Mouse (Mus musculus) G1E (cell line): ENCODE measurements around the gene Ldlrad3.

ENCODE experiments used
- CTCF ChIP-seq: IDR thresholded peaks from 2 replicates; pipeline ENCODE4 v1.5.1; 2012; ENCODE audit warnings: low read depth, low read length, inconsistent platforms, mixed read lengths
- GATA1 ChIP-seq: IDR thresholded peaks from 2 replicates; pipeline ENCODE4 v1.6.1; 2012; ENCODE audit warnings: borderline replicate concordance, low read length, inconsistent platforms, mixed read lengths
- TAL1 ChIP-seq: conservative IDR thresholded peaks from 2 replicates; pipeline ENCODE4 v1.6.1; 2012; ENCODE audit warnings: low read depth, low read length, inconsistent platforms, mixed read lengths

DNA sequence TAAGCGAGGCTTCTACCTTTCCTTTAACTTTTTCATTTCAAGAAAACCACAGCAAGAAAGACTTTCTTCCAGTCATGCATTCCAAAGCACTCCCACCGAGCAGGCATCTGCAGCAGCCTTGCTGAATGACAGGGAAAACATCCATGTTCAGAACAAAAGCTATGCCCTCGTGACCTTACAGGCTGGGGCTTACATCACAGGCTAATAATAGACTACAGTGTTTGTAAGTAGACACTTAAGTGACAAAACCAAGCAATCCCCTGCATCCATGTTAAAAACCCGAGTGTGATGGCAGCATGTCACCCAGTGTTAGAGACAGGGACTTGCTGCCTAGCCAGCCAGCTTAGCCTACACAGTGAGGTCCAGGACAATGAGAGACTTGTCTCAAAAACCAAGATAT, 180.0 kb downstream of the Ldlrad3 start:
- no peak for TF ChIP-seq CTCF
- TF ChIP-seq TAL1, result no peak
- TF ChIP-seq GATA1, result no peak
